Mouse (Mus musculus): ENCODE data around the gene Psmb4. TPM values are rescaled to one million over a fixed set of nuclear protein-coding genes. Genes with fewer than 3 reads are reported as not detected.
A peak's percentile ranks its signal among the peaks of the same experiment; 100 is the strongest.

Psmb4 gene
- polyA plus RNA-seq, 1 experiment: 205 TPM

- Histone ChIP-seq H3K9me3 (no peaks in the 10 kb centered on the region), H3K27me3 (replicated peaks) (peaks cover 2% of the 10 kb centered on the region), H3K4me1 (peaks cover 13% of the 10 kb centered on the region), H3K4me3 (replicated peaks) (peak overlapping the region; percentile 64), H3K36me3 (replicated peaks; ENCODE audit: low read length) (no peaks in the 10 kb centered on the region)
- no peak for TF ChIP-seq GATA1 (IDR thresholded peaks at IDR 0.05; ENCODE audit: borderline replicate concordance, low read length)
- TF ChIP-seq FLI1 (IDR thresholded peaks at IDR 0.05; ENCODE audit: low read length): no peak
Observed at GRCm38 (mm10) chr3:94902747-94903146, 16.0 kb upstream of the Psmb4 start.

- no peaks in the 10 kb centered on the region for H3K36me3 ChIP-seq (replicated peaks; ENCODE audit: low read length)
- H3K9me3 ChIP-seq: no peaks in the 10 kb centered on the region
- peaks cover 9% of the 10 kb centered on the region for H3K27me3 ChIP-seq (replicated peaks)
- H3K4me1 ChIP-seq: peaks cover under 1% of the 10 kb centered on the region; the same call in 1 of the 2 replicates
- TF ChIP-seq GATA1 (IDR thresholded peaks at IDR 0.05; ENCODE audit: borderline replicate concordance, low read length) (no peak), FLI1 (IDR thresholded peaks at IDR 0.05; ENCODE audit: low read length) (no peak)
- H3K4me3 ChIP-seq (replicated peaks): no peak overlapping the region
Observed at GRCm38 (mm10) chr3:94894076-94894475, 7.3 kb upstream of the Psmb4 start.

GRCm38 (mm10) chr3:94888595-94888994, 1.8 kb upstream of the Psmb4 start:
- Histone ChIP-seq H3K27me3 (replicated peaks) (no peaks in the 10 kb centered on the region), H3K4me1 (peaks cover 37% of the 10 kb centered on the region), H3K4me3 (replicated peaks) (no peak overlapping the region), H3K36me3 (replicated peaks; ENCODE audit: low read length) (peaks cover 21% of the 10 kb centered on the region), H3K9me3 (no peaks in the 10 kb centered on the region)
- TF ChIP-seq FLI1 (IDR thresholded peaks at IDR 0.05; ENCODE audit: low read length): no peak
- TF ChIP-seq GATA1 (IDR thresholded peaks at IDR 0.05; ENCODE audit: borderline replicate concordance, low read length): no peak

- peaks cover 28% of the 10 kb centered on the region for H3K4me1 ChIP-seq
Observed at GRCm38 (mm10) chr3:94882579-94882978, 4.2 kb downstream of the Psmb4 start.

GRCm38 (mm10) chr3:94881840-94882239, 4.9 kb downstream of the Psmb4 start:
- Histone ChIP-seq H3K9me3 (no peaks in the 10 kb centered on the region), H3K36me3 (replicated peaks; ENCODE audit: low read length) (peaks cover 89% of the 10 kb centered on the region), H3K4me3 (replicated peaks) (no peak overlapping the region), H3K4me1 (peaks cover 21% of the 10 kb centered on the region), H3K27me3 (replicated peaks) (no peaks in the 10 kb centered on the region)
- TF ChIP-seq GATA1 (IDR thresholded peaks at IDR 0.05; ENCODE audit: borderline replicate concordance, low read length) (no peak), FLI1 (IDR thresholded peaks at IDR 0.05; ENCODE audit: low read length) (no peak)

More at GRCm38 (mm10) chr3:94882579-94882978, 4.2 kb downstream of the Psmb4 start:
- no peak overlapping the region for H3K4me3 ChIP-seq (replicated peaks)
- H3K27me3 ChIP-seq (replicated peaks): no peaks in the 10 kb centered on the region
- TF ChIP-seq GATA1 (IDR thresholded peaks at IDR 0.05; ENCODE audit: borderline replicate concordance, low read length) (no peak), FLI1 (IDR thresholded peaks at IDR 0.05; ENCODE audit: low read length) (no peak)
- no peaks in the 10 kb centered on the region for H3K9me3 ChIP-seq
- peaks cover 81% of the 10 kb centered on the region for H3K36me3 ChIP-seq (replicated peaks; ENCODE audit: low read length)

- H3K4me1 ChIP-seq: no peaks in the 10 kb centered on the region; the same call in 1 of the 2 replicates
- peaks cover 100% of the 10 kb centered on the region for H3K36me3 ChIP-seq (replicated peaks; ENCODE audit: low read length)
- no peak overlapping the region for H3K4me3 ChIP-seq (replicated peaks)
- TF ChIP-seq GATA1 (IDR thresholded peaks at IDR 0.05; ENCODE audit: borderline replicate concordance, low read length) (no peak), FLI1 (IDR thresholded peaks at IDR 0.05; ENCODE audit: low read length) (no peak)
- no peaks in the 10 kb centered on the region for H3K27me3 ChIP-seq (replicated peaks)
- no peaks in the 10 kb centered on the region for H3K9me3 ChIP-seq
Observed at GRCm38 (mm10) chr3:94878618-94879017, 8.1 kb downstream of the Psmb4 start.

- TF ChIP-seq GATA1 (IDR thresholded peaks at IDR 0.05; ENCODE audit: borderline replicate concordance, low read length) (no peak), FLI1 (IDR thresholded peaks at IDR 0.05; ENCODE audit: low read length) (no peak)
- Histone ChIP-seq H3K27me3 (replicated peaks) (no peaks in the 10 kb centered on the region), H3K9me3 (no peaks in the 10 kb centered on the region), H3K36me3 (replicated peaks; ENCODE audit: low read length) (peaks cover 90% of the 10 kb centered on the region), H3K4me1 (peaks cover 20% of the 10 kb centered on the region), H3K4me3 (replicated peaks) (no peak overlapping the region)
Observed at GRCm38 (mm10) chr3:94869011-94869410, 17.8 kb downstream of the Psmb4 start.

- Histone ChIP-seq H3K36me3 (replicated peaks; ENCODE audit: low read length) (peaks cover 85% of the 10 kb centered on the region), H3K4me3 (replicated peaks) (no peak overlapping the region), H3K4me1 (peaks cover 3% of the 10 kb centered on the region; the same call in 1 of the 2 replicates), H3K9me3 (no peaks in the 10 kb centered on the region), H3K27me3 (replicated peaks) (no peaks in the 10 kb centered on the region)
- TF ChIP-seq FLI1 (IDR thresholded peaks at IDR 0.05; ENCODE audit: low read length) (no peak), GATA1 (IDR thresholded peaks at IDR 0.05; ENCODE audit: borderline replicate concordance, low read length) (no peak)
Observed at GRCm38 (mm10) chr3:94859471-94859870, 27.3 kb downstream of the Psmb4 start.

- peaks cover 52% of the 10 kb centered on the region for H3K4me1 ChIP-seq
- H3K27me3 ChIP-seq (replicated peaks): no peaks in the 10 kb centered on the region
- H3K36me3 ChIP-seq (replicated peaks; ENCODE audit: low read length): peaks cover 34% of the 10 kb centered on the region
- H3K4me3 ChIP-seq (replicated peaks): no peak overlapping the region
- no peaks in the 10 kb centered on the region for H3K9me3 ChIP-seq
- TF ChIP-seq FLI1 (IDR thresholded peaks at IDR 0.05; ENCODE audit: low read length) (no peak), GATA1 (IDR thresholded peaks at IDR 0.05; ENCODE audit: borderline replicate concordance, low read length) (no peak)
Observed at GRCm38 (mm10) chr3:94852215-94852614, 34.5 kb downstream of the Psmb4 start.

- H3K4me1 ChIP-seq: peaks cover 57% of the 10 kb centered on the region
- H3K9me3 ChIP-seq: no peaks in the 10 kb centered on the region
- H3K27me3 ChIP-seq (replicated peaks): no peaks in the 10 kb centered on the region
- TF ChIP-seq GATA1 (IDR thresholded peaks at IDR 0.05; ENCODE audit: borderline replicate concordance, low read length): no peak
- no peak for TF ChIP-seq FLI1 (IDR thresholded peaks at IDR 0.05; ENCODE audit: low read length)
- peaks cover 29% of the 10 kb centered on the region for H3K36me3 ChIP-seq (replicated peaks; ENCODE audit: low read length)
- H3K4me3 ChIP-seq (replicated peaks): peak overlapping the region; percentile 72
Observed at GRCm38 (mm10) chr3:94851731-94852130, 35.0 kb downstream of the Psmb4 start.

GRCm38 (mm10) chr3:94849338-94849737, 37.4 kb downstream of the Psmb4 start:
- H3K4me3 ChIP-seq (replicated peaks): no peak overlapping the region
- TF ChIP-seq FLI1 (IDR thresholded peaks at IDR 0.05; ENCODE audit: low read length): no peak
- no peak for TF ChIP-seq GATA1 (IDR thresholded peaks at IDR 0.05; ENCODE audit: borderline replicate concordance, low read length)
- H3K36me3 ChIP-seq (replicated peaks; ENCODE audit: low read length): peaks cover 10% of the 10 kb centered on the region
- H3K27me3 ChIP-seq (replicated peaks): no peaks in the 10 kb centered on the region
- peaks cover 65% of the 10 kb centered on the region for H3K4me1 ChIP-seq
- H3K9me3 ChIP-seq: no peaks in the 10 kb centered on the region

Data from megakaryocyte, embryonic 14.5 days (primary cell).